Mouse (Mus musculus) ES-E14 (cell line): ENCODE results near the gene Mrpl22.

Experiments
- CHD2 ChIP-seq: IDR thresholded peaks from 2 replicates; pipeline ENCODE4 v1.6.1; 2014; ENCODE audit warnings: mild to moderate bottlenecking, low read depth, low read length, inconsistent platforms
- HCFC1 ChIP-seq: IDR thresholded peaks from 2 replicates; pipeline ENCODE4 v1.6.1; 2012; ENCODE audit warnings: low read length, inconsistent platforms, borderline replicate concordance; ENCODE audit not compliant: insufficient read depth
- ZNF384 ChIP-seq: IDR thresholded peaks from 2 replicates; pipeline ENCODE4 v1.6.1; 2012; ENCODE audit warnings: low read depth, low read length, inconsistent platforms

DNA sequence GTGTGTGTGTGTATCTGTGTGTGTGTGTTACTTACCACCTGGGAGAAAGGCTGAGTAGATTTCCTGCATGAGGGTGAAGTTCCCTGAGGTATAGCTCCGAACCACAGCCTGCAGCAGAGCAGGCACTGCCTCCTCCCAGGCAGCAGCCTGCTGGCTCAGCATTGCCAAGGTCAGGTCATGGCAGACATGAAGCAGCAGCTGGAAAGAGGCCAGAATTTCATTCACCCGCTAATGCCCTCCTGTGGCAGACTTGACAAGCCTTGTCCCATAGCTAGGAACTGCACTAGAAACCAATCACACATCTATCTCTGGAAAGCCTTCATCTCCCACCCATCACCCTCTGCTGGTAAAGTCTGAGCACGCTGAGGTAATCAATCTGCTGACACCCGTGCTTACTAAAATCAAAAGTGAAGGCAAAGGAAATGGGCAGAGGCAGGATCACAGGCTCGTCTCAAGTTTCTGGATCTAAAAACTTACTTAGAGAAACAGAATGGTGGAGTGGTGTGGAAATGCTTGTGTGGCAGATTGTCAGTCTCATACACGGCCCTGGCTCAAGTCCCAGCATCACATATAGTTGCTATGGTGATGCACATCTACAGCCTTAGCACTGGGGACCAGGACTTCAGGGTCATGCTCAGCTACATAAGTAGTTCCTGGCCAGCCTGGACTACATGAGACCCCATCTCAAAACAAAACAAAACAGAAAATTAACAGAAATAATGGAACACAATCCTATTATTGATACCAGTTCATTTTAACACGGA is 44.9 kb upstream of the Mrpl22 start:
- TF ChIP-seq CHD2 (no peak), ZNF384 (no peak), HCFC1 (no peak)
